Mouse (Mus musculus): ENCODE measurements at regions not wholly inside any gene's neighbourhood (a gene's known extent, or its start where the extent isn't known, plus 50 kb on each side); places are given as distances from the start of the nearest gene placed in this dataset.

- no peak for DNase-seq (ENCODE audit: low read depth, low spot score)
Observed at GRCm38 (mm10) chr12:68554943-68555627, 603.9 kb downstream of the Rps29 start.

GRCm38 (mm10) chr12:68554292-68554691 is 604.7 kb downstream of the Rps29 start:
- DNase-seq (ENCODE audit: low read depth, low spot score) = no peak

- no peak for DNase-seq (ENCODE audit: low read depth, low spot score)
Observed at GRCm38 (mm10) chr12:68541811-68542210, 617.2 kb downstream of the Rps29 start.

- DNase-seq (ENCODE audit: low read depth, low spot score) = peak; percentile 9
Observed at GRCm38 (mm10) chr12:68500794-68501193, 658.2 kb downstream of the Rps29 start.

DNA sequence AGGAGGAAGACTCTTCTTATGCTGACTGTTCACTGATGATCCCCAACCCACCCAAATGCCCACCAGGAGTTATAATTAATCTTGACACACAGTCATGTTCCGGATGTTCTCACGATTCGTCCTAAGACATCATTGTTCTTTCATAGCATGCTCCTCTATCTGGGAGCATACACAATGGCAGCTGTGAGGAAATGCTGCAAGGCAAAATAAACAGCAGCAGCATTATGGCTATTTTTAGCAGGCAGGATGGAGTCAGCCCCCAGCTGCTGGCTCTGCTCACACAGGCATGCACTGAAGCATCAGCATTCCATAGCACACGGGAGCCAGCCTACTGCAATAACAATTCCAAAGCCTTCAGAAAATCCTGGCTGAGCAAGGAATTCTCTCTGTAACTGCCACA is 696.0 kb downstream of the Rps29 start:
- peak; percentile 1 for DNase-seq (ENCODE audit: low read depth, low spot score)

GRCm38 (mm10) chr12:68458196-68458595 is 700.8 kb downstream of the Rps29 start:
- no peak for DNase-seq (ENCODE audit: low read depth, low spot score)

DNA sequence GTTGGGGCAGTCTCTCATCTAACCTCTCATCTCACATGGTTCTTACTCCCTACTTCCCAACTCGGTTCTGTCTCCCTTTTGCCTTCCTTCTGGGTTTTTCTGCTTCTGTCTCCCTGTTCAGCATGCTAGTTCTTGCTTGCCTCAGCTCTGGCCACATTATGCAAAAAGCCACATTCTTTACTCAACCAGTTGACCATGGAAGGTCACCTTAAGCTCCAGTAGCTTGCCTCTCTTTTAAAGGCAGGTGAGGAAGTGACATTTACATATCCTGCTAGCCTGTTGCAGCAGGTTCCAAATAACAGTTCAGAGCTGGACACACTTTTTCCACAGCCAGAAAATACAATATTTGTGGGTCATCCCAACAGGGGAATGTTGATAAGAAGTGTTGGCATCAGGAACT is 732.4 kb downstream of the Rps29 start:
- DNase-seq (ENCODE audit: low read depth, low spot score) = no peak

DNA sequence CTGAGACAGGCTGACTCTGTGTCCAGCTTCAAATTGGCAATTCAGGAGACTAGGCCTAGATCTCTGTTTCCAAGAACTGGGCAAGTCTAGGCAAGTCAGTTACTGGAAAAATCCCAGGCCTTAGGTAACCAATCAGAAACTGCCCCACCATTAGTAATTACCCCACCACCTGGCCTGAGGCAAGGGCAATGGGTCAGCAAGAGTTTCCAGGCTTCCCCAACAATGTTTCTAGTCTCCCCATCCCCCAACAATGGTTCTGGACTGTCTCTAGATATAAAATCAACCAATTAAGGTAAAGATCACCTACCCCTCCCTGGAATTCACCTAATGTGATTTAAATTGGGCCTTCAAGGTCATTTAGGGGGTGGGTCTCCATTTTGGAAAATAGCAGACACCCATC is 734.0 kb downstream of the Rps29 start:
- no peak for DNase-seq (ENCODE audit: low read depth, low spot score)

Data from embryo, embryonic 11.5 days (tissue).